Mouse (Mus musculus) midbrain, embryonic 14.5 days (tissue): ENCODE measurements around the gene Podn. TPM values are rescaled to one million over a fixed set of nuclear protein-coding genes. Genes with fewer than 3 reads are reported as not detected.

ENCODE experiments used
- ATAC-seq: fragments of 200-750 bp; cut with Nextera tagmentation; 2 replicates; pipeline ENCODE4 v1.8.0; 2017; ENCODE audit warnings: moderate number of reproducible peaks, moderate library complexity; ENCODE audit not compliant: low FRiP score, low TSS enrichment
- DNase-seq: peaks from one replicate; pipeline ENCODE4 v3.0.0-alpha.2; 2015
- H3K27ac ChIP-seq: fragments of 300-500 bp; sonication (generic); replicated peaks from 2 replicates; pipeline ENCODE4 v1.5.1; 2014; ENCODE audit warnings: mild to moderate bottlenecking, low read depth, low read length, moderate library complexity
- H3K27me3 ChIP-seq: fragments of 300-500 bp; sonication (generic); 2 replicates; pipeline ENCODE4 v1.6.1; 2014; ENCODE audit warnings: low read length, control low read depth, mixed read lengths; ENCODE audit not compliant: control insufficient read depth, insufficient read depth
- H3K36me3 ChIP-seq: fragments of 300-500 bp; sonication (generic); 2 replicates; pipeline ENCODE4 v1.6.1; 2014; ENCODE audit warnings: low read length, control low read depth; ENCODE audit not compliant: control insufficient read depth, insufficient read depth
- H3K4me1 ChIP-seq: fragments of 300-500 bp; sonication (generic); 2 replicates; pipeline ENCODE4 v1.6.1; 2014; ENCODE audit warnings: mild to moderate bottlenecking, antibody characterized with exemption, low read length, control low read depth; ENCODE audit not compliant: control insufficient read depth, insufficient read depth
- H3K4me2 ChIP-seq: fragments of 300-500 bp; sonication (generic); 2 replicates; pipeline ENCODE4 v1.6.1; 2014; ENCODE audit warnings: mild to moderate bottlenecking, low read length, moderate library complexity
- H3K4me3 ChIP-seq: fragments of 300-500 bp; sonication (generic); replicated peaks from 2 replicates; pipeline ENCODE4 v1.5.1; 2014; ENCODE audit warnings: low read depth, low read length
- H3K9ac ChIP-seq: fragments of 300-500 bp; sonication (generic); replicated peaks from 2 replicates; pipeline ENCODE4 v1.6.1; 2014; ENCODE audit warnings: mild to moderate bottlenecking, low read length, moderate library complexity
- H3K9me3 ChIP-seq: fragments of 300-500 bp; sonication (generic); 2 replicates; pipeline ENCODE4 v1.6.1; 2016; ENCODE audit warnings: low read length, control low read depth, mixed read lengths; ENCODE audit not compliant: control insufficient read depth
- WGBS: fragments of 180-500 bp; shearing (Covaris S2); extraction: QIAGEN DNeasy Blood & Tissue Kit; methylation state at CpG from one replicate; pipeline ENCODE4 v1.1.7; 2014; 5-methylcytosine and 5-hydroxymethylcytosine counted together
- polyA plus RNA-seq: library from polyadenylated mRNA; unstranded; fragments of >200 nt; fragmentation: Nextera tagmentation; extraction: Ambion mirVana; gene quantifications from 2 replicates; pipeline ENCODE4 v1.2.1, GENCODE M21; 2014

The Podn gene
- polyA plus RNA-seq, 1 experiment from 2014 or later, result 0.12 TPM

DNA sequence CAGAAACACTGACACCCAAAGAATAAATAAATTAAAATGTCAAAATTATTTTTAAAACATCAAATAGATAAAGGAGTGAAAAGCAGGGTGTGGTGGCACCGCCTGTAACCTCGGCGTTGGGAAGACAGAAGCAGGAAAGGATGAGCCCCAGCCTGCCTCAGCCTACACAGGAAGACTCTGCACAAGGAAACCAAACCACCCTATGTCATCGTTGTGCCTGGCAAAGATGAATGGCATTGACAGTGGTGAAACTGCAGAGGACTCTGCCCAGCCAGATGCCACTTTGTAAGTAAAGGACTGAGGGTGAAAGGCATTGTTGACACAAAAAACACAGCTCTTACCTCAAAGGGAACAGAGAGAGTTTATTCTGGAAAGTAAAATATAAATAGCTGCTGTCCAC is 30.0 kb upstream of the Podn start:
- Histone ChIP-seq H3K4me2 (no peak overlapping the region), H3K36me3 (no peaks in the 10 kb centered on the region), H3K9me3 (no peaks in the 10 kb centered on the region), H3K4me1 (no peaks in the 10 kb centered on the region), H3K27ac (no peak overlapping the region), H3K4me3 (no peak overlapping the region), H3K27me3 (no peaks in the 10 kb centered on the region), H3K9ac (no peak overlapping the region)
- WGBS, result 92% methylated on average over 4 of the region's 4 CpGs
- no peak for ATAC-seq
- no peak for DNase-seq

DNA sequence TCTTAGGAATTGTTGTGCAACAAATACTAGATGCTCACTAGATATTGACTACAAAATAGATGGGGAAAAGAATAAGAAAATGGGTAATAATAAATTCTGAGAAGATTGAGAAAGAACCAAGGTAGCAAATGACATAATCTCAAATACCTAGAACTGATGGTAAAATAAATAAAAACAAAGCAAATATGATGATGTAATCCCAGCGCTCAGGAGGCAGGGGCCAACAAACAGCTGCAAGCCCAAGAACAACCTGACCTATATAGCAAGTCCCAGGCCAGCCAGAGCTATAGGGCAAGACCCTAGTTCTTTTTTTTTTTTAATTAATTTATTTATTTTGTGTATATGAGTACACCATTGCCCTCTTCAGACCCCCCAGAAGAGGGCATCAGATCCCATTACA is 27.9 kb upstream of the Podn start:
- no peak overlapping the region for H3K4me3 ChIP-seq
- H3K27ac ChIP-seq, result no peak overlapping the region
- H3K4me1 ChIP-seq, result no peaks in the 10 kb centered on the region
- 89% methylated on average over 1 of the region's 1 CpGs for WGBS
- no peaks in the 10 kb centered on the region for H3K27me3 ChIP-seq
- H3K4me2 ChIP-seq, result no peak overlapping the region
- DNase-seq, result no peak
- no peaks in the 10 kb centered on the region for H3K36me3 ChIP-seq
- H3K9ac ChIP-seq, result no peak overlapping the region
- no peak for ATAC-seq
- no peaks in the 10 kb centered on the region for H3K9me3 ChIP-seq

DNA sequence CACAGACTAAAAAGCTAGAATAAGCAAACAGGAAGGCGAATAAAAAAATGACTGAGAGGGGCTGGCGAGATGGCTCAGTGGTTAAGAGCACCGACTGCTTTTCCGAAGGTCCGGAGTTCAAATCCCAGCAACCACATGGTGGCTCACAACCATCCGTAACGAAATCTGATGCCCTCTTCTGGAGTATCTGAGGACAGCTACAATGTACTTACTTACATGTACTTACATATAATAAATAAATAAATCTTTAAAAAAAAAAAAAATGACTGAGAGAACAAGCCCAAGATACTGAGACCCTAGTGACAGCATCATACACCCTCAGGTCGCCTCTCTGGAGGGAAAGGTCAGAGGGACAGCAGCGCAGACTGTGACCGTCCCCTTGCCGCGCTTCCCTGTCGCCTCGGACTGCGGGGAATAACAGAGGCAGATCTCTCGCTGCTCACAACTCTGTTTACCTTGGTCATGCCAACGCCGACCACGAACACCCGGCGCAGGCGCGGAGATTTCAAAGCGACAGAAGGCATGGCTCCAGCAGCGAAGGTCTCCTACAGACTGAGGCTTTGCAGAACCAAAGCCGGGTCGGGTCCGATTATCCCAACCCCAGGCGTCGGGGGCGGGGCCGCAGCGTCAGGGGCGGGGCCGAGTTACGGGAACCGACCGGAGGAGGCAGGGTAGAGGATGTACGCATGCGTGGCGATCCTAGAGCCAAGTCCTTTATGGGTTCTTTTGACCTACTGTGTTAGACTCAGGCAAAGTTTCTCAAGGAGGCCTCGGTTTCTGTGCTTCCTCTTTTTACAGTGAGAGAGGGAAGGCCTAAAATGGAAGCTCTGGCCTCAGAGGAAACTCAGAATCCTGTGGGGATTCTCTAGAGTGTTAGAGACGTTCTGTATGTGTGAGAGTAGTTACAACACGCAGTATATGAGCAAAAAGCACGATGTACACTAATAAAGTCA is 22.0 kb upstream of the Podn start:
- H3K27me3 ChIP-seq, result no peaks in the 10 kb centered on the region
- peak overlapping the region; percentile 59 for H3K4me2 ChIP-seq
- no peaks in the 10 kb centered on the region for H3K4me1 ChIP-seq
- H3K9ac ChIP-seq, result peak overlapping the region; percentile 54
- peak overlapping the region; percentile 67 for H3K27ac ChIP-seq
- H3K36me3 ChIP-seq, result no peaks in the 10 kb centered on the region
- WGBS, result 13% methylated on average over 43 of the region's 45 CpGs
- peak; percentile 93 for DNase-seq
- peak; percentile 85 for ATAC-seq
- peak overlapping the region; percentile 54 for H3K4me3 ChIP-seq
- H3K9me3 ChIP-seq, result no peaks in the 10 kb centered on the region

DNA sequence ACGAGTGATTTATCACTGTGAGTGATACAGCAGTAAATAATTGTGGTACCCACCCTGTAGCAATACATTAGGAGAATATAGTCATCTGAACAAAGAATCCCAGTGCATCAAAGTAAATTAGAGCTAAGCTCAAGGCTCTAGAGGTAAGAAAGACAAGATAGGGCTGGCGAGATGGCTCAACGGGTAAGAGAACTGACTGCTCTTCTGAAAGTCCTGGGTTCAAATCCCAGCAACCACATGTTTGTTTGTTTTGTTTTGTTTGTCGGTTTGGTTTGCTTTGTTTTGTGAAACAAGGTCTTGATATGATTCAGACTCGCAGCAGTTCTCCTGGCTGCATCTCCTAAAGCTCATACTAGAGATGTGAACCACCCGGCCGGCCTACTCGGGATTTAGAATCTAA is 21.2 kb upstream of the Podn start:
- ATAC-seq, result no peak
- peak; percentile 1 for DNase-seq
- no peak overlapping the region for H3K4me2 ChIP-seq
- H3K27me3 ChIP-seq, result no peaks in the 10 kb centered on the region
- no peaks in the 10 kb centered on the region for H3K9me3 ChIP-seq
- no peaks in the 10 kb centered on the region for H3K36me3 ChIP-seq
- no peaks in the 10 kb centered on the region for H3K4me1 ChIP-seq
- 90% methylated on average over 8 of the region's 8 CpGs for WGBS
- H3K4me3 ChIP-seq, result no peak overlapping the region
- H3K9ac ChIP-seq, result no peak overlapping the region
- H3K27ac ChIP-seq, result no peak overlapping the region

DNA sequence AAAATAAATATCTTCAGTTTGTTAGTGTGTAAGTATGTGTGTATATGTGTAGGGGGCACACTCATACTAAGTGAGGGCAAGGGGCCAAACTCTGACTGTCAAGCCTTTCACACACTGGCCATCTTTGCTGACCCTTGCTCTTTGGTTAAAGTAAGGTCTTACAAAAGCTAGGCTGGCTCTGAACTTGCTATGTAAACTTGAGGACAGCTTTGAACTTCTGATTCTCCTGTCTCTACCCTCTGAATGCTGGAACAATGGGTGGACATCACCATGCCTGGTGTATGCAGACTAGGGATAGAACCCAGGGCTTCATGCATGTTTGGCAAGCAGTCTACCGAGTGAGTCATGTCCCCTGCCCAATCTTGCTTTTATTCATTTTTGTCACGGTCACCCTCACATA is 20.2 kb upstream of the Podn start:
- Histone ChIP-seq H3K4me3 (no peak overlapping the region), H3K27me3 (no peaks in the 10 kb centered on the region), H3K27ac (no peak overlapping the region), H3K4me2 (no peak overlapping the region), H3K9me3 (no peaks in the 10 kb centered on the region), H3K9ac (no peak overlapping the region), H3K4me1 (no peaks in the 10 kb centered on the region), H3K36me3 (no peaks in the 10 kb centered on the region)
- WGBS, result 85% methylated on average over 2 of the region's 2 CpGs
- no peak for DNase-seq
- no peak for ATAC-seq

DNA sequence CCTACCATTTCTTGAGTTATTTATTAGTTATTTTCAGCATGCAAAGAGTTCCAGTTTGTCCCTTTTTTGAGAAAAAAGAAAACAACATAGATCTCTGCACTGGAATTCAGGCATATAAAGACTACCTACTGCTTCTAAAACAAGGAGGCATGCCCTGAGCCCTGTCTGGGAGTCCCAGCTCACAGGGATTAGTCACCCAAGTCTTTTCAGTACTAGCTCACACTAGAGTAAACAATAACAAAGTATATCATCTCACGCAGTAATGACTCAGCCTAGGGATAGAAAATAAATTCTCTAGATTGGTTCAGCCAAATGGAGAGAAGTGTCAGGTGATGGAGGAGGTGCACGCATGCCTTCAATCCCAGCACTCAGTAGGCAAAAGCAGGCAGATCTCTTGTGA is 14.5 kb upstream of the Podn start:
- H3K4me3 ChIP-seq, result no peak overlapping the region
- H3K4me2 ChIP-seq, result no peak overlapping the region
- H3K9ac ChIP-seq, result no peak overlapping the region
- H3K4me1 ChIP-seq, result no peaks in the 10 kb centered on the region
- no peaks in the 10 kb centered on the region for H3K36me3 ChIP-seq
- DNase-seq (no peak), ATAC-seq (no peak)
- H3K27me3 ChIP-seq, result no peaks in the 10 kb centered on the region
- no peak overlapping the region for H3K27ac ChIP-seq
- no peaks in the 10 kb centered on the region for H3K9me3 ChIP-seq
- 85% methylated on average over 2 of the region's 2 CpGs for WGBS

DNA sequence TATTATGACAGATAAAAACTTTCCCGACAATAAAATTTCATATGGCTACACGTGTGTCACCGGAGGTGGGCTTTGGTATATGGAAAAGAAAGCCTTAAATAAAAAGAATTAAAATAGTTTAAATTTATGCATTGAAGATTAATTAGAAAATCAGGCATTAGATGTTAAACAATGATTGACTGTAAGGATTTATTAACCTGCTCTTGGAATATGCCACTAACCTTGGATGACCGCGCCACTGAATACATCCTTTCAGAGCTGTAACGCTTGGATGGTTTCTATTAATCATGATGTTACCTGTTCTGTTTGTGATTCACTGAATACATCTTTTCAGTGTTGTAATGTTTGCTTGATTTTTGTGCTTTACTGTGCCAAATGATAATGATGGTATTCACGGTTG is 13.5 kb upstream of the Podn start:
- Histone ChIP-seq H3K27ac (no peak overlapping the region), H3K27me3 (no peaks in the 10 kb centered on the region), H3K4me3 (no peak overlapping the region), H3K4me2 (no peak overlapping the region), H3K36me3 (no peaks in the 10 kb centered on the region), H3K4me1 (no peaks in the 10 kb centered on the region), H3K9me3 (no peaks in the 10 kb centered on the region), H3K9ac (no peak overlapping the region)
- no peak for DNase-seq
- ATAC-seq, result no peak
- WGBS, result 96% methylated on average over 7 of the region's 7 CpGs

DNA sequence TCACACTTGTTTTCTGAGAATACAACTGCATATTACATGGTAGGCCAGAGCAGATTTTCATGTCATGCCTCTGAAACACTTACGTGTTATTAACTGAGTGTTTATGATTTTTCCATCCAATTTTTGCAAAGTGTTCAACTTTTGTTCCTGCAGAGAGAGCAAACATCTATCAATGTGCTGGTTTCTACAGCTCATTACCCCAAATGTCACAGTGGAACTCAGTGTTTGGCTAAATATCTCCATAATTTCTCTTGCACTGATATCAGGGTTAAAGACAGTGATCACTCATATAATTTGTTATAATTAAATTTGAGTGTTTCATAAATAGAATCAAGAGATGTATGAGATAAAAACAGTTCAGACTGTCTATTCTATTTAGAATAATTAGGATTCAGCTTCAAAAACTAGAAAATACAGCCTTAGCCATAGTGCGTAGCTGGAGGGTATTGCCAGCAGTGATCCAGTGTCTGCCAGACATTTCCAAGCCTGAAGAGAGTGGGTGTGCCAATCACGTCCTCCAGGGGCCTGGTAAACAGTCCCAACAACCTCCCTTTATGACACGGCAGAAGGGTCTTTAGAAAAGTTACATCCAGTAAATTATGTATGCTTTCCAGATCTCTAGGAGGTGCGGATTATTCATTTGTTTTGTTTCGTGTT is 3.4 kb downstream of the Podn start:
- ATAC-seq, result no peak

DNA sequence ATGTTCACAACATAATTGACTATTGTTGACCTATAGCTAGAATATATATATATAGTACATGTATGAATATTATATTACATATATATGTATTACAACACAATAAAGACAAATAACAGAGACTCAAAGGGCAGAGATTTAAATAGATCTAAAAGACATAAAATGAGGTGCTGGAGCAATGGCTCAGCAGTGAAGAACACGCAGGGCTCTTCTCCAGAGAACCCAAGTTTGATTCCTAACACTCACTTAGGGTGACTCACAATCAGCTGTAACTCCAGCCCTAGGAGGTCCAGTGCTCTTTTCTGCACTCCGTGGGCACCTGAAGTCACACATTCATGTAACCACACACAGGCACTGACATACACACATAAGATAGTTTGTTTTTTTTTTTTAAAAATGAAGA is 12.3 kb downstream of the Podn start:
- H3K4me2 ChIP-seq, result no peak overlapping the region
- no peak overlapping the region for H3K27ac ChIP-seq
- H3K9me3 ChIP-seq, result no peaks in the 10 kb centered on the region
- 89% methylated on average over 2 of the region's 2 CpGs for WGBS
- no peaks in the 10 kb centered on the region for H3K36me3 ChIP-seq
- no peaks in the 10 kb centered on the region for H3K27me3 ChIP-seq
- H3K9ac ChIP-seq, result no peak overlapping the region
- DNase-seq (no peak), ATAC-seq (no peak)
- H3K4me1 ChIP-seq, result peaks cover 5% of the 10 kb centered on the region; the same call in 1 of the 2 replicates
- no peak overlapping the region for H3K4me3 ChIP-seq

More for the DNA sequence above, 3.4 kb downstream of the Podn start:
- H3K36me3 ChIP-seq, result no peaks in the 10 kb centered on the region
- H3K9ac ChIP-seq, result no peak overlapping the region
- no peak overlapping the region for H3K27ac ChIP-seq
- no peak overlapping the region for H3K4me3 ChIP-seq
- no peaks in the 10 kb centered on the region for H3K27me3 ChIP-seq
- WGBS, result 84% methylated on average over 6 of the region's 6 CpGs
- no peak overlapping the region for H3K4me2 ChIP-seq
- H3K9me3 ChIP-seq, result no peaks in the 10 kb centered on the region
- no peak for DNase-seq
- H3K4me1 ChIP-seq, result no peaks in the 10 kb centered on the region
